8 mouse cellular contexts compared by ENCODE assay signal in genomic region chr6:6217286-6217625, GRCm38 (mm10). TPM values are rescaled to one million over a fixed set of nuclear protein-coding genes. Genes with fewer than 3 reads are reported as not detected.
DNase-seq lines count a peak whose midpoint lies in the region; ATAC-seq and TF ChIP-seq lines count a peak whose summit lies in the region.

No protein-coding gene starts in this region.

- TF ChIP-seq EP300 in liver, postnatal 0 days (IDR thresholded peaks at IDR 0.05; ENCODE audit: low read depth): no peak

- intact Hi-C loops in heart, postnatal 14 days (cut with DNase I): no loop called here

- no peak for ATAC-seq in heart, embryonic 13.5 days (ENCODE audit: extremely low read depth, insufficient number of reproducible peaks, low FRiP score, low TSS enrichment)
- ATAC-seq in G1E (ENCODE audit: extremely low read depth, insufficient number of reproducible peaks, low FRiP score, poor library complexity, severe bottlenecking): no peak
- ATAC-seq in forebrain, postnatal 0 days: no peak
- peak; percentile 48 for ATAC-seq in liver, postnatal 0 days

- DNase-seq in heart, postnatal 14 days: no peak
- no peak for DNase-seq in G1E (ENCODE audit: low spot score)
- no peak for DNase-seq in forebrain, postnatal 0 days
- DNase-seq in liver, postnatal 0 days: no peak
- DNase-seq in natural killer cell, adult 2 months (ENCODE audit: low spot score in 2 of 2): no peak
- DNase-seq in layer of hippocampus, adult 8-10 months (ENCODE audit: low spot score in 2 of 2): no peak
- no peak for DNase-seq in retina, postnatal 1 day

- peak overlapping the region; percentile 84 for H3K4me2 ChIP-seq in heart, embryonic 13.5 days
- H3K4me2 ChIP-seq in forebrain, postnatal 0 days (ENCODE audit: low read depth): peak overlapping the region; percentile 83
- peak overlapping the region; percentile 89 for H3K4me2 ChIP-seq in liver, postnatal 0 days (ENCODE audit: low read depth, low read length)

- WGBS in heart, embryonic 13.5 days: 16% methylated on average over 5 of the region's 5 CpGs
- 9% methylated on average over 5 of the region's 5 CpGs for WGBS in forebrain, postnatal 0 days
- WGBS in liver, postnatal 0 days (ENCODE audit: insufficient replicate concordance): 15% methylated on average over 5 of the region's 5 CpGs

- peak overlapping the region; percentile 83 for H3K27ac ChIP-seq in heart, embryonic 13.5 days (replicated peaks)
- no peak overlapping the region for H3K27ac ChIP-seq in forebrain, postnatal 0 days (ENCODE audit: low read depth, low read length)
- H3K27ac ChIP-seq in liver, postnatal 0 days (ENCODE audit: low read depth): peak overlapping the region; percentile 98

- no peaks in the 10 kb centered on the region; the same call in 1 of the 2 replicates for H3K27me3 ChIP-seq in heart, embryonic 13.5 days (replicated peaks)
- peaks cover 17% of the 10 kb centered on the region for H3K27me3 ChIP-seq in G1E (ENCODE audit: insufficient read depth, low read length)
- H3K27me3 ChIP-seq in forebrain, postnatal 0 days (ENCODE audit: insufficient read depth, low read length): no peaks in the 10 kb centered on the region
- H3K27me3 ChIP-seq in liver, postnatal 0 days (ENCODE audit: insufficient read depth, low read length): no peaks in the 10 kb centered on the region

- no peaks in the 10 kb centered on the region for H3K9me3 ChIP-seq in heart, embryonic 13.5 days
- H3K9me3 ChIP-seq in G1E (replicated peaks): no peaks in the 10 kb centered on the region
- H3K9me3 ChIP-seq in forebrain, postnatal 0 days (ENCODE audit: low read length): no peaks in the 10 kb centered on the region
- H3K9me3 ChIP-seq in liver, postnatal 0 days (ENCODE audit: low read length): no peaks in the 10 kb centered on the region

- no peak for TF ChIP-seq CTCF in G1E (IDR thresholded peaks at IDR 0.05; ENCODE audit: low read depth, low read length)
- TF ChIP-seq CTCF in forebrain, postnatal 0 days (IDR thresholded peaks at IDR 0.05; ENCODE audit: low read depth): no peak
- no peak for TF ChIP-seq CTCF in liver, postnatal 0 days (IDR thresholded peaks at IDR 0.05; ENCODE audit: low read depth)

- peak overlapping the region; percentile 79 for H3K4me3 ChIP-seq in heart, embryonic 13.5 days
- H3K4me3 ChIP-seq in G1E (ENCODE audit: low read depth, low read length): peak overlapping the region; percentile 92; the same call in 1 of the 2 replicates
- peak overlapping the region; percentile 58 for H3K4me3 ChIP-seq in forebrain, postnatal 0 days (ENCODE audit: low read depth, low read length)
- peak overlapping the region; percentile 76 for H3K4me3 ChIP-seq in liver, postnatal 0 days (ENCODE audit: low read depth, low read length)

- peak overlapping the region; percentile 87 for H3K9ac ChIP-seq in heart, embryonic 13.5 days
- peak overlapping the region; percentile 67 for H3K9ac ChIP-seq in forebrain, postnatal 0 days
- peak overlapping the region; percentile 95 for H3K9ac ChIP-seq in liver, postnatal 0 days (replicated peaks)

- no peaks in the 10 kb centered on the region for H3K36me3 ChIP-seq in heart, embryonic 13.5 days
- H3K36me3 ChIP-seq in G1E (replicated peaks): peaks cover 14% of the 10 kb centered on the region
- H3K36me3 ChIP-seq in forebrain, postnatal 0 days (ENCODE audit: insufficient read depth): no peaks in the 10 kb centered on the region
- H3K36me3 ChIP-seq in liver, postnatal 0 days (replicated peaks; ENCODE audit: insufficient read depth, low read length): no peaks in the 10 kb centered on the region

- peaks cover 33% of the 10 kb centered on the region for H3K4me1 ChIP-seq in heart, embryonic 13.5 days
- peaks cover 24% of the 10 kb centered on the region for H3K4me1 ChIP-seq in G1E (ENCODE audit: insufficient read depth, low read depth, low read length)
- H3K4me1 ChIP-seq in forebrain, postnatal 0 days (ENCODE audit: insufficient read depth): no peaks in the 10 kb centered on the region
- peaks cover 16% of the 10 kb centered on the region; the same call in 1 of the 2 replicates for H3K4me1 ChIP-seq in liver, postnatal 0 days (ENCODE audit: insufficient read depth)

RNA-seq across cellular contexts. Expression of gene Slc25a13, which starts 0.3 kb away (rescaled TPM):
- 55.3 and 58.9 TPM in 2 replicates for polyA plus RNA-seq in heart, embryonic 13.5 days (2015; fragmentation: Nextera tagmentation; extraction: Ambion mirVana)
- 100 to 1,000 TPM in 1 of 2 experiments, 10 to 100 TPM in 1; 96.6 to 108 TPM for total RNA-seq in heart, postnatal 14 days (2021)
- total RNA-seq in G1E (2014; fragmentation: Nextera tagmentation): 24.6 and 26.7 TPM in 2 replicates
- 46.6 and 52.7 TPM in 2 replicates for total RNA-seq in G1E (2017)
- 4.0 and 6.6 TPM in 2 replicates for polyA plus RNA-seq in G1E (2012)
- 2.3 and 5.2 TPM in 2 replicates for total RNA-seq in forebrain, postnatal 0 days (2014; rRNA removed)
- 3.1 and 3.2 TPM in 2 replicates for polyA plus RNA-seq in forebrain, postnatal 0 days (2015; fragmentation: Nextera tagmentation; extraction: Ambion mirVana)
- polyA plus RNA-seq in liver, postnatal 0 days (2015; fragmentation: Nextera tagmentation; extraction: Ambion mirVana): 160 and 167 TPM in 2 replicates
- 1 to 10 TPM; 3.3 to 6.7 (median 4.3) TPM for total RNA-seq in layer of hippocampus, adult 8-10 months (2022)
